ENCODE assay signal across 9 mouse cellular contexts in the genomic region with DNA sequence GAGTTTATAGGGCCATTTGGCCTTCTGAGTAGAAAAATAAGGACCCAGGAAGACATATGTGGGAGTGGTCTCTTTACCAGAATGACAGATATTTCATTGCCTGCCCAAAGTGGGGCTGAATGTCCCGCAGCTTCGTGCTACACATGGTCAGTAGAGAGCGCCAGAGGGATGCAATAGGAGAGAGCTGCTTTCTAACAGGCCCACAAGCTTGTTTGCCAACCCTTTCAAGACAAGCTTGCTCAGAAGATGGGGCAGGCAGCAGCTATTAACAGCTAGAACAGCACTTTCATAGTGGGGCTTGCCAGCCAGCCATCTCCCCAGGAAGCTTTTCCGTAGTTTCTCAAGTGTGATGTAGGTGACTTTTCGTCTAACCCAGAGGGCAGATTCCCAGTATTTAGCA. TPM values are rescaled to one million over a fixed set of nuclear protein-coding genes. Genes with fewer than 3 reads are reported as not detected.
DNase-seq lines count a peak whose midpoint lies in the region; ATAC-seq and TF ChIP-seq lines count a peak whose summit lies in the region.
"Had no signal": no experiment of that assay in that cellular context is flagged by ENCODE, and none has a peak within 500 bp of the region (broad histone marks: within the 10 kb centered on the region; RNA-seq: fewer than 3 reads in every experiment).

No protein-coding gene starts in this region.

- peak; percentile 20 to 48 for DNase-seq in heart, adult 18-20 months
- no peak for DNase-seq in heart, embryonic 10.5 days (ENCODE audit: low spot score)
- peak; percentile 32 for DNase-seq in 3T3-L1 (ENCODE audit: low read depth, low spot score)
- peak; percentile 21 for DNase-seq in Muller cell, postnatal 12 days (ENCODE audit: inconsistent ontology term)
- peak; percentile 74 for DNase-seq in hindbrain, postnatal 0 days (ENCODE audit: low spot score)
- peak; percentile 58 for DNase-seq in lung, postnatal 14 days
- no peak for DNase-seq in cerebellum, postnatal 36 days

- H3K27me3 ChIP-seq in heart, embryonic 10.5 days (ENCODE audit: insufficient read depth, poor library complexity, severe bottlenecking), result no peaks in the 10 kb centered on the region
- no peaks in the 10 kb centered on the region for H3K27me3 ChIP-seq in hindbrain, postnatal 0 days (ENCODE audit: insufficient read depth, low read length)
- H3K27me3 ChIP-seq: neural tube, embryonic 13.5 days had no signal

- H3K4me1 ChIP-seq in heart, embryonic 10.5 days, result no peaks in the 10 kb centered on the region
- H3K4me1 ChIP-seq in hindbrain, postnatal 0 days (ENCODE audit: insufficient read depth, low read length), result no peaks in the 10 kb centered on the region
- H3K4me1 ChIP-seq: neural tube, embryonic 13.5 days had no signal

- H3K9me3 ChIP-seq in heart, embryonic 10.5 days, result no peaks in the 10 kb centered on the region
- H3K9me3 ChIP-seq in hindbrain, postnatal 0 days (ENCODE audit: low read length), result no peaks in the 10 kb centered on the region
- H3K9me3 ChIP-seq: neural tube, embryonic 13.5 days had no signal

- no peaks in the 10 kb centered on the region for H3K36me3 ChIP-seq in heart, embryonic 10.5 days
- no peaks in the 10 kb centered on the region for H3K36me3 ChIP-seq in hindbrain, postnatal 0 days (ENCODE audit: insufficient read depth, low read length)
- H3K36me3 ChIP-seq: neural tube, embryonic 13.5 days had no signal

- 0 out of 2 replicates have a peak, but pooled peaks have one; percentile 47 for ATAC-seq in hindbrain, postnatal 0 days
- ATAC-seq in megakaryocyte-erythroid progenitor cell, adult 5-6 weeks (replicated peaks; ENCODE audit: low FRiP score, low TSS enrichment, poor library complexity, severe bottlenecking), result no peak

- H3K4me2 ChIP-seq in hindbrain, postnatal 0 days (ENCODE audit: low read depth, low read length), result no peak overlapping the region
- H3K4me2 ChIP-seq: neural tube, embryonic 13.5 days had no signal

- no peak overlapping the region for H3K4me3 ChIP-seq in heart, embryonic 10.5 days
- no peak overlapping the region for H3K4me3 ChIP-seq in hindbrain, postnatal 0 days (ENCODE audit: low read length)
- H3K4me3 ChIP-seq: neural tube, embryonic 13.5 days had no signal

- TF ChIP-seq CTCF in hindbrain, postnatal 0 days (IDR thresholded peaks at IDR 0.05; ENCODE audit: low read depth), result peak; percentile 70

- H3K27ac ChIP-seq in heart, embryonic 10.5 days, result no peak overlapping the region
- H3K27ac ChIP-seq in hindbrain, postnatal 0 days, result no peak overlapping the region
- H3K27ac ChIP-seq: neural tube, embryonic 13.5 days had no signal

- 10% methylated on average over 5 of the region's 5 CpGs for WGBS in heart, embryonic 10.5 days
- WGBS in hindbrain, postnatal 0 days, result 15% methylated on average over 5 of the region's 5 CpGs

- H3K9ac ChIP-seq in hindbrain, postnatal 0 days (replicated peaks; ENCODE audit: low read length), result no peak overlapping the region
- H3K9ac ChIP-seq: neural tube, embryonic 13.5 days had no signal

RNA-seq across cellular contexts. Expression of gene Tcf21, which starts 42.0 kb away (rescaled TPM):
- total RNA-seq in heart, adult 18-20 months (2021), result 1 to 10 TPM; 7.0 to 7.7 TPM
- 64.0 and 75.4 TPM in 2 replicates for polyA plus RNA-seq in heart, embryonic 10.5 days (2016; fragmentation: Nextera tagmentation; extraction: Ambion mirVana)
- 0.47 TPM in 1 of 2 replicates, not detected in the other for total RNA-seq in hindbrain, postnatal 0 days (2014; rRNA removed)
- polyA plus RNA-seq in hindbrain, postnatal 0 days (2015; fragmentation: Nextera tagmentation; extraction: Ambion mirVana), result 0.89 and 1.4 TPM in 2 replicates
- total RNA-seq in megakaryocyte-erythroid progenitor cell, adult 5-6 weeks (2014; fragmentation: Nextera tagmentation), result not detected in 2 replicates
- total RNA-seq in megakaryocyte-erythroid progenitor cell, adult 5-6 weeks (2017), result not detected in 2 replicates

RNA-seq across cellular contexts. Expression of gene Tbpl1, which starts 46.2 kb away (rescaled TPM):
- 10 to 100 TPM; 20.1 to 20.4 TPM for total RNA-seq in heart, adult 18-20 months (2021)
- 46.8 and 58.0 TPM in 2 replicates for polyA plus RNA-seq in heart, embryonic 10.5 days (2016; fragmentation: Nextera tagmentation; extraction: Ambion mirVana)
- 30.1 and 39.6 TPM in 2 replicates for total RNA-seq in hindbrain, postnatal 0 days (2014; rRNA removed)
- 58.3 and 63.3 TPM in 2 replicates for polyA plus RNA-seq in hindbrain, postnatal 0 days (2015; fragmentation: Nextera tagmentation; extraction: Ambion mirVana)
- 27.6 and 29.9 TPM in 2 replicates for total RNA-seq in megakaryocyte-erythroid progenitor cell, adult 5-6 weeks (2014; fragmentation: Nextera tagmentation)
- 27.8 and 30.8 TPM in 2 replicates for total RNA-seq in megakaryocyte-erythroid progenitor cell, adult 5-6 weeks (2017)

Comparison
In these comparisons a context has a peak if more than half of its experiments do, and no peak if none do; other contexts are left out.
1. DNase-seq: peak in heart, adult 18-20 months (2 of 2), 3T3-L1 (single experiment), Muller cell, postnatal 12 days (single experiment), hindbrain, postnatal 0 days (single experiment) and lung, postnatal 14 days (single experiment); none in heart, embryonic 10.5 days (single experiment) and cerebellum, postnatal 36 days (0 of 2).